Mouse (Mus musculus) heart, postnatal 0 days (tissue): Measurements from ENCODE around the gene Vwce.

ENCODE experiments used
- CTCF ChIP-seq: IDR thresholded peaks from 2 replicates; pipeline ENCODE4 v1.5.1; 2016; ENCODE audit warnings: antibody characterized with exemption, control low read depth, low read depth
- EP300 ChIP-seq: IDR thresholded peaks from 2 replicates; pipeline ENCODE4 v1.6.1; 2016; ENCODE audit warnings: antibody characterized with exemption, low read depth

- no peak for TF ChIP-seq CTCF
- TF ChIP-seq EP300, result no peak
Observed at GRCm38 (mm10) chr19:10685081-10685480, 51.1 kb downstream of the Vwce start.
